Mouse (Mus musculus) CH12.LX (cell line): ENCODE data around the gene Mmadhc.

Experiments used
- CTCF ChIP-seq, 2 experiments: IDR thresholded peaks in 1 of 2; conservative IDR thresholded peaks in 1 of 2; 2 replicates each; pipeline ENCODE4 v1.5.1; 2011 to 2012; ENCODE audit warnings: low read depth in 2 of 2, low read length in 2 of 2, improper control_type of control experiment in 1 of 2, inconsistent platforms in 1 of 2, mild to moderate bottlenecking in 1 of 2, moderate library complexity in 1 of 2
- KAT2A ChIP-seq: IDR thresholded peaks from 2 replicates; pipeline ENCODE4 v1.6.1; 2012; ENCODE audit warnings: low read length, improper control_type of control experiment, inconsistent platforms; ENCODE audit not compliant: insufficient replicate concordance
- MAZ ChIP-seq: IDR thresholded peaks from 2 replicates; pipeline ENCODE4 v1.6.1; 2012; ENCODE audit warnings: low read depth, mild to moderate bottlenecking, inconsistent platforms, low read length, improper control_type of control experiment, moderate library complexity
- TCF12 ChIP-seq: IDR thresholded peaks from 2 replicates; pipeline ENCODE4 v1.6.1; 2014; ENCODE audit warnings: low read depth, mild to moderate bottlenecking, inconsistent platforms, low read length, improper control_type of control experiment
- UBTF ChIP-seq: IDR thresholded peaks from 2 replicates; pipeline ENCODE4 v1.6.1; 2012; ENCODE audit warnings: low read depth, mild to moderate bottlenecking, inconsistent platforms, low read length, improper control_type of control experiment, moderate library complexity

DNA sequence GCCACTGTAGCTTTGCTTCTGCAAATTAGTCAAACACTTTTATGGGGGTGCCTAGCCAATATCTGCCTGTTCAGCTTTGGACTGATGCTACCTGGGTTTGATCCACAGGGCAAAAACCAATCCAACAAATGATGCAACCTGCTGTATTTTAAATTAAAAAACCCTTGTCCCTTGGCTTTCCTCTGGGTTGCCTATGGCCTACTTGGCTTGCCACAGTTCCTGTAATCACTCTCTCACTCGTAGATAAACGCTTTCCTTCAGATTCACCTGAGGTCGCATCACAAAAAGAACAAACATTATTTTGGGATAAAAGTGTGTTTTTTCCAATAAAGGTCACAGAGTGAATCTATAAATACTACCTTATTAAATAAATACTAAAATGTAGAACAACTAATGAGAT is 3.0 kb downstream of the Mmadhc start:
- TF ChIP-seq CTCF (conservative IDR thresholded peaks at IDR 0.05 in 1 of 2, IDR thresholded peaks at IDR 0.05 in 1 of 2; ENCODE audit: low read depth in 2 of 2, low read length in 2 of 2) (no peak), MAZ (no peak), UBTF (no peak), KAT2A (no peak), TCF12 (no peak)
